Mouse (Mus musculus) ovary, postnatal 36 days (tissue): ENCODE measurements around the gene Dcaf7.
A peak's percentile ranks its signal among the peaks of the same experiment; 100 is the strongest.
"Not testable (repeated sequence)": the region's sequence is repeated elsewhere in the genome, so short reads cannot be mapped to it uniquely, and the experiment has no call there.

Source experiments
- DNase-seq: peaks from one replicate; pipeline ENCODE4 v3.0.0; 2022; ENCODE audit warnings: low spot score, mixed read lengths

Dcaf7 gene

GRCm38 (mm10) chr11:106036548-106037417, at the start of gene Dcaf7:
TSS of gene Dcaf7 (plus strand) at chr11:106036872.
- peak; percentile 95 for DNase-seq

- DNase-seq, result no peak
These were observed 49.2 kb upstream of the Dcaf7 start for GRCm38 (mm10) chr11:105987446-105987845.

- no peak for DNase-seq
These were observed 47.2 kb upstream of the Dcaf7 start for GRCm38 (mm10) chr11:105989446-105989845.

GRCm38 (mm10) chr11:105990231-105990630, 46.4 kb upstream of the Dcaf7 start:
- DNase-seq, result no peak

- no peak for DNase-seq
These were observed 42.3 kb upstream of the Dcaf7 start, which contains the start of gene Ace3 for GRCm38 (mm10) chr11:105994375-105994774. TSS of gene Ace3 (plus strand) at chr11:105994675.

GRCm38 (mm10) chr11:106000062-106000461, 36.6 kb upstream of the Dcaf7 start:
- DNase-seq, result no peak

- no peak for DNase-seq
These were observed 35.0 kb upstream of the Dcaf7 start for GRCm38 (mm10) chr11:106001718-106002117.

GRCm38 (mm10) chr11:106004576-106004975, 32.1 kb upstream of the Dcaf7 start:
- DNase-seq, result no peak

GRCm38 (mm10) chr11:106005970-106006369, 30.7 kb upstream of the Dcaf7 start:
- DNase-seq, result no peak

- peak; percentile 80 for DNase-seq
These were observed 28.9 kb upstream of the Dcaf7 start, which contains the start of gene Kcnh6 for GRCm38 (mm10) chr11:106007821-106008220. TSS of gene Kcnh6 (plus strand) at chr11:106008124.

GRCm38 (mm10) chr11:106012711-106013110, 24.0 kb upstream of the Dcaf7 start:
- DNase-seq, result no peak

- no peak for DNase-seq
These were observed 23.0 kb upstream of the Dcaf7 start for GRCm38 (mm10) chr11:106013556-106014225.

GRCm38 (mm10) chr11:106016440-106016839, 20.2 kb upstream of the Dcaf7 start:
- DNase-seq, result no peak

GRCm38 (mm10) chr11:106020051-106020763, 16.5 kb upstream of the Dcaf7 start:
- no peak for DNase-seq

- DNase-seq, result no peak
These were observed 10.9 kb upstream of the Dcaf7 start for GRCm38 (mm10) chr11:106025774-106026173.

GRCm38 (mm10) chr11:106026465-106027151, 10.1 kb upstream of the Dcaf7 start:
- peak; percentile 61 for DNase-seq

- no peak for DNase-seq
These were observed 9.1 kb upstream of the Dcaf7 start for GRCm38 (mm10) chr11:106027607-106028006.

GRCm38 (mm10) chr11:106032074-106032473, 4.6 kb upstream of the Dcaf7 start:
- DNase-seq, result not testable (repeated sequence)

GRCm38 (mm10) chr11:106033491-106033919, 3.2 kb upstream of the Dcaf7 start:
- DNase-seq, result no peak

GRCm38 (mm10) chr11:106034986-106035385, 1.7 kb upstream of the Dcaf7 start:
- no peak for DNase-seq

GRCm38 (mm10) chr11:106037418-106037751, 713 bp downstream of the Dcaf7 start:
- no peak for DNase-seq

- no peak for DNase-seq
These were observed 7.7 kb downstream of the Dcaf7 start for GRCm38 (mm10) chr11:106044349-106044748.
